Mouse (Mus musculus): ENCODE data around the gene Wnt5b.

Wnt5b gene

GRCm38 (mm10) chr6:119543803-119544517 lies at the start of gene Wnt5b:
Wnt5b (minus strand) TSS chr6:119544347.
- peak; percentile 47 for DNase-seq (ENCODE audit: low spot score)

- DNase-seq (ENCODE audit: low spot score), result no peak
Measured at GRCm38 (mm10) chr6:119590872-119591271, 46.7 kb upstream of the Wnt5b start.

- DNase-seq (ENCODE audit: low spot score), result no peak
Measured at GRCm38 (mm10) chr6:119587897-119588296, 43.8 kb upstream of the Wnt5b start.

- DNase-seq (ENCODE audit: low spot score), result no peak
Measured at GRCm38 (mm10) chr6:119587454-119587853, 43.3 kb upstream of the Wnt5b start.

GRCm38 (mm10) chr6:119585652-119586375 lies 41.7 kb upstream of the Wnt5b start:
- DNase-seq (ENCODE audit: low spot score), result no peak

- no peak for DNase-seq (ENCODE audit: low spot score)
Measured at GRCm38 (mm10) chr6:119584061-119584460, 39.9 kb upstream of the Wnt5b start.

GRCm38 (mm10) chr6:119583165-119583564 lies 39.0 kb upstream of the Wnt5b start:
- DNase-seq (ENCODE audit: low spot score), result no peak

- DNase-seq (ENCODE audit: low spot score), result no peak
Measured at GRCm38 (mm10) chr6:119576706-119577105, 32.6 kb upstream of the Wnt5b start.

GRCm38 (mm10) chr6:119575331-119575730 lies 31.2 kb upstream of the Wnt5b start:
- DNase-seq (ENCODE audit: low spot score), result no peak

- no peak for DNase-seq (ENCODE audit: low spot score)
Measured at GRCm38 (mm10) chr6:119572296-119572695, 28.1 kb upstream of the Wnt5b start.

- no peak for DNase-seq (ENCODE audit: low spot score)
Measured at GRCm38 (mm10) chr6:119570797-119571196, 26.6 kb upstream of the Wnt5b start.

- no peak for DNase-seq (ENCODE audit: low spot score)
Measured at GRCm38 (mm10) chr6:119568339-119568738, 24.2 kb upstream of the Wnt5b start.

GRCm38 (mm10) chr6:119565451-119566379 lies 21.6 kb upstream of the Wnt5b start:
- peak; percentile 30 for DNase-seq (ENCODE audit: low spot score)

GRCm38 (mm10) chr6:119562558-119562957 lies 18.4 kb upstream of the Wnt5b start:
- DNase-seq (ENCODE audit: low spot score), result no peak

GRCm38 (mm10) chr6:119558855-119559254 lies 14.7 kb upstream of the Wnt5b start:
- DNase-seq (ENCODE audit: low spot score), result no peak

- DNase-seq (ENCODE audit: low spot score), result no peak
Measured at GRCm38 (mm10) chr6:119554439-119554838, 10.3 kb upstream of the Wnt5b start.

- DNase-seq (ENCODE audit: low spot score), result no peak
Measured at GRCm38 (mm10) chr6:119544518-119544864, 344 bp upstream of the Wnt5b start.

GRCm38 (mm10) chr6:119543456-119543802 lies 718 bp downstream of the Wnt5b start:
- peak; percentile 29 for DNase-seq (ENCODE audit: low spot score)

- DNase-seq (ENCODE audit: low spot score), result no peak
Measured at GRCm38 (mm10) chr6:119535867-119536266, 8.3 kb downstream of the Wnt5b start.

- no peak for DNase-seq (ENCODE audit: low spot score)
Measured at GRCm38 (mm10) chr6:119533170-119533709, 10.9 kb downstream of the Wnt5b start.

- DNase-seq (ENCODE audit: low spot score), result no peak
Measured at GRCm38 (mm10) chr6:119529659-119530058, 14.5 kb downstream of the Wnt5b start.

- no peak for DNase-seq (ENCODE audit: low spot score)
Measured at GRCm38 (mm10) chr6:119526498-119526897, 17.6 kb downstream of the Wnt5b start.
